Mouse (Mus musculus): Measurements from ENCODE around the gene Epb41l5.

DNA sequence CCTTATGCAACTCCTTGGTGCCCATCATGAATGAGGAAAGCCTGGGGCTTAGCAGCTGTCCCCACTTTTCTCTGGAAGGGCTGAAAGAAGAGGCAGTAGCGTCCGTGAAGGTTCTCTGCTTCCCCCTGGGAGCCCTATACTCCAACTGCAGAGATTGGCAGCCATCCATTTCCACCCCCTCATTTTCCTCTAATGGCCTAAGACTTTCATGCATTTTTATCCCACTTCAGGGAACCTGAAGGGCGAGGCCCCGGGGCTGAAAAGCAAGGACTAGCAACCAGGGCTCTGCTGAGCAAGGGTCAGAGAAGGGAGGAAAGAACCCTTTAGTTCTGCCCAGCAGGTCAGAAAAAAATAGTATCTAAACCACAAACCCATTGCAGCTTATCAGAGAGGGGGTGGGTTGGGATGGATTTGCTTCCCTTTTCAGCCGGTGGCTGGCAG, 123.8 kb downstream of the Epb41l5 start:
- no peak for TF ChIP-seq CTCF (IDR thresholded peaks at IDR 0.05; ENCODE audit: insufficient read depth, low read length)
- TF ChIP-seq POLR2A (IDR thresholded peaks at IDR 0.05; ENCODE audit: borderline replicate concordance, extremely low read depth, low read depth, low read length), result no peak

All from lung, adult 2 months (tissue).